ENCODE assay signal across 8 mouse cellular contexts in genomic region chr4:98322223-98322622, GRCm38 (mm10).
DNase-seq lines count a peak whose midpoint lies in the region; ATAC-seq lines count a peak whose summit lies in the region.

No protein-coding gene starts in this region.

- H3K9ac ChIP-seq in intestine, embryonic 16.5 days (ENCODE audit: low read depth, low read length) = peak overlapping the region; percentile 63

- peak overlapping the region; percentile 48 for H3K4me3 ChIP-seq in intestine, embryonic 16.5 days (ENCODE audit: low read length)

- intact Hi-C loops in gastrocnemius, postnatal 36 days (cut with DNase I) = loop anchor here (2.0 to 5.0 kb wide), 2 partner anchors 205 to 571 kb away; no protein-coding TSS in a partner anchor
- intact Hi-C loops in left cerebral cortex, postnatal 25 days (cut with DNase I) = loop anchor here (2.0 to 10.0 kb wide), 7 partner anchors 210 to 1287 kb away; partner anchors contain the start of gene Nfia

- no peaks in the 10 kb centered on the region for H3K36me3 ChIP-seq in intestine, embryonic 16.5 days (ENCODE audit: control insufficient read depth, insufficient read depth, low read length)

- peak overlapping the region; percentile 58 for H3K27ac ChIP-seq in intestine, embryonic 16.5 days (ENCODE audit: low read length)

- 0 out of 2 replicates have a peak, but pooled peaks cover 5% of the 10 kb centered on the region for H3K4me1 ChIP-seq in intestine, embryonic 16.5 days (ENCODE audit: control insufficient read depth, insufficient read depth, low read length)

- H3K27me3 ChIP-seq in intestine, embryonic 16.5 days (replicated peaks; ENCODE audit: control insufficient read depth, insufficient read depth, low read length) = no peaks in the 10 kb centered on the region

- under 1% methylated on average over 29 of the region's 29 CpGs for WGBS in intestine, embryonic 16.5 days

- peak; percentile 97 for ATAC-seq in intestine, embryonic 16.5 days

- DNase-seq in adrenal gland, adult 2 months = peak; percentile 96
- DNase-seq in embryo, embryonic 11.5 days (ENCODE audit: low read depth, low spot score) = peak; percentile 82
- peak; percentile 92 to 94 for DNase-seq in gastrocnemius, postnatal 36 days
- DNase-seq in left cerebral cortex, postnatal 25 days (ENCODE audit: low spot score in 2 of 2) = peak; percentile 94
- peak; percentile 93 for DNase-seq in mesoderm, embryonic 11.5 days (ENCODE audit: low read depth, low spot score)
- peak; percentile 93 for DNase-seq in right cerebral cortex, postnatal 25 days
- peak; percentile 85 to 93 for DNase-seq in urinary bladder, postnatal 36 days (ENCODE audit: low spot score in 2 of 2)

- peak overlapping the region; percentile 87 for H3K4me2 ChIP-seq in intestine, embryonic 16.5 days (ENCODE audit: low read depth, low read length)

- peaks cover 5% of the 10 kb centered on the region; the same call in 1 of the 2 replicates for H3K9me3 ChIP-seq in intestine, embryonic 16.5 days (ENCODE audit: control insufficient read depth, low read length)

Comparison
In these comparisons a context has a peak if more than half of its experiments do, and no peak if none do; other contexts are left out.
1. Peak in every context shown above with its lines: DNase-seq, ATAC-seq, H3K4me3 ChIP-seq and H3K27ac ChIP-seq.